Comparison of ENCODE assay signal across 18 mouse cellular contexts in genomic region chr3:88160856-88161255, GRCm38 (mm10).
"Had no signal": no experiment of that assay in that cellular context is flagged by ENCODE, and none has a peak within 500 bp of the region (broad histone marks: within the 10 kb centered on the region; RNA-seq: fewer than 3 reads in every experiment).

No protein-coding gene starts in this region.

- DNase-seq: kidney, postnatal 14 days; kidney, postnatal 4 days; layer of hippocampus, postnatal 36 days; liver, embryonic 13.5 days; lung, adult 2 months; lung, postnatal 14 days; lung, postnatal 4 days; midbrain, embryonic 14.5 days; right cerebral cortex, adult 18-20 months; right cerebral cortex, postnatal 14 days; right cerebral cortex, postnatal 4 days; thymus, adult 2 months; thymus, postnatal 14 days; thymus, postnatal 4 days had no signal

- H3K4me3 ChIP-seq: left cerebral cortex, adult 2 months; liver, embryonic 13.5 days; neural tube, embryonic 12.5 days; neural tube, embryonic 15.5 days had no signal

- H3K27ac ChIP-seq: liver, embryonic 13.5 days; neural tube, embryonic 12.5 days; neural tube, embryonic 15.5 days; stomach, postnatal 0 days had no signal
